In genomic region chr11:121502000-121502860, GRCm38 (mm10) we compare ENCODE assay signal across 19 mouse cellular contexts. TPM values are rescaled to one million over a fixed set of nuclear protein-coding genes. Genes with fewer than 3 reads are reported as not detected.
DNase-seq lines count a peak whose midpoint lies in the region; ATAC-seq and TF ChIP-seq lines count a peak whose summit lies in the region.
"Had no signal": no experiment of that assay in that cellular context is flagged by ENCODE, and none has a peak within 500 bp of the region (broad histone marks: within the 10 kb centered on the region; RNA-seq: fewer than 3 reads in every experiment).

No protein-coding gene starts in this region.

- ATAC-seq in limb, embryonic 14.5 days (ENCODE audit: low FRiP score, low read depth) = peak; percentile 65; the same call in 1 of the 2 replicates
- ATAC-seq: forebrain, postnatal 0 days had no signal

- TF ChIP-seq POLR2A in limb, embryonic 14.5 days (IDR thresholded peaks at IDR 0.05; ENCODE audit: borderline replicate concordance, extremely low read depth, insufficient read depth, insufficient read length) = no peak
- no peak for TF ChIP-seq POLR2A in thymus, adult 2 months (IDR thresholded peaks at IDR 0.05; ENCODE audit: control insufficient read depth, extremely low read depth, insufficient read depth, low read length, poor library complexity)

- no peaks in the 10 kb centered on the region for H3K4me1 ChIP-seq in limb, embryonic 14.5 days (ENCODE audit: control insufficient read depth, insufficient read depth, low read length)
- H3K4me1 ChIP-seq in thymus, adult 2 months (replicated peaks; ENCODE audit: control insufficient read depth, insufficient read depth, low read length) = no peaks in the 10 kb centered on the region
- H3K4me1 ChIP-seq: embryonic facial prominence, embryonic 12.5 days; hindbrain, embryonic 10.5 days; midbrain, embryonic 10.5 days; neural tube, embryonic 12.5 days had no signal

- H3K4me2 ChIP-seq in limb, embryonic 14.5 days (replicated peaks; ENCODE audit: low read depth, low read length, severe bottlenecking) = no peak overlapping the region
- H3K4me2 ChIP-seq: embryonic facial prominence, embryonic 12.5 days; neural tube, embryonic 12.5 days had no signal

- H3K27ac ChIP-seq in layer of hippocampus, adult 2 months = 0 out of 2 replicates have a peak overlapping the region, but pooled peaks have one; percentile 19
- H3K27ac ChIP-seq in limb, embryonic 14.5 days (replicated peaks; ENCODE audit: low read depth, low read length) = peak overlapping the region; percentile 10; the same call in 1 of the 2 replicates
- no peak overlapping the region for H3K27ac ChIP-seq in thymus, adult 2 months (ENCODE audit: control insufficient read depth, insufficient read depth, low read length)
- H3K27ac ChIP-seq: embryonic facial prominence, embryonic 12.5 days; hindbrain, embryonic 10.5 days; left cerebral cortex, adult 2 months; midbrain, embryonic 10.5 days; neural tube, embryonic 12.5 days had no signal

- H3K4me3 ChIP-seq in layer of hippocampus, adult 2 months = no peak overlapping the region
- H3K4me3 ChIP-seq in limb, embryonic 14.5 days (replicated peaks; ENCODE audit: low read length) = no peak overlapping the region
- no peak overlapping the region for H3K4me3 ChIP-seq in thymus, adult 2 months (ENCODE audit: control insufficient read depth, insufficient read depth, low read length)
- H3K4me3 ChIP-seq: embryonic facial prominence, embryonic 12.5 days; hindbrain, embryonic 10.5 days; left cerebral cortex, adult 2 months; midbrain, embryonic 10.5 days; neural tube, embryonic 12.5 days had no signal

- H3K36me3 ChIP-seq in limb, embryonic 14.5 days (ENCODE audit: control insufficient read depth, insufficient read depth, low read length) = peaks cover 19% of the 10 kb centered on the region
- H3K36me3 ChIP-seq in thymus, adult 2 months (ENCODE audit: control insufficient read depth, insufficient read depth, low read length) = peaks cover 17% of the 10 kb centered on the region

- no peaks in the 10 kb centered on the region for H3K27me3 ChIP-seq in limb, embryonic 14.5 days (ENCODE audit: control insufficient read depth, insufficient read depth, low read length)
- no peaks in the 10 kb centered on the region for H3K27me3 ChIP-seq in thymus, adult 2 months (ENCODE audit: control insufficient read depth, insufficient read depth, low read length)
- H3K27me3 ChIP-seq: embryonic facial prominence, embryonic 12.5 days; neural tube, embryonic 12.5 days had no signal

- DNase-seq in layer of hippocampus, adult 2 months (ENCODE audit: low spot score in 2 of 2) = peak in 1 of 2 experiments; percentile 27
- no peak for DNase-seq in layer of hippocampus, adult 11-12 months (ENCODE audit: low spot score)
- peak; percentile 83 for DNase-seq in 3T3-L1 (ENCODE audit: low read depth, low spot score)
- peak; percentile 51 for DNase-seq in Muller cell, postnatal 12 days (ENCODE audit: inconsistent ontology term)
- DNase-seq in limb, embryonic 14.5 days (ENCODE audit: low spot score) = peak; percentile 49
- DNase-seq in urinary bladder, postnatal 10 days (ENCODE audit: low spot score) = no peak
- DNase-seq in thymus, adult 2 months = no peak
- DNase-seq: cerebellum, adult 9-10 months; forebrain, postnatal 0 days; gastrocnemius, postnatal 36 days; kidney, adult 11 months; liver; thymus, postnatal 4 days had no signal

- 47% methylated on average over 4 of the region's 4 CpGs for WGBS in limb, embryonic 14.5 days
- WGBS in thymus, adult 2 months = 85% methylated on average over 4 of the region's 4 CpGs

- no peak overlapping the region for H3K9ac ChIP-seq in limb, embryonic 14.5 days (ENCODE audit: low read depth, low read length, severe bottlenecking)
- H3K9ac ChIP-seq: embryonic facial prominence, embryonic 12.5 days; forebrain, postnatal 0 days; neural tube, embryonic 12.5 days had no signal

- TF ChIP-seq CTCF in layer of hippocampus, adult 2 months (conservative IDR thresholded peaks at IDR 0.05) = no peak
- no peak for TF ChIP-seq CTCF in thymus, adult 2 months (IDR thresholded peaks at IDR 0.05; ENCODE audit: borderline replicate concordance, control insufficient read depth, extremely low read depth, insufficient read depth, low read length, poor library complexity)

- H3K9me3 ChIP-seq in limb, embryonic 14.5 days (ENCODE audit: control insufficient read depth, low read length) = no peaks in the 10 kb centered on the region
- H3K9me3 ChIP-seq: embryonic facial prominence, embryonic 12.5 days; hindbrain, embryonic 10.5 days; midbrain, embryonic 10.5 days; neural tube, embryonic 12.5 days had no signal

RNA-seq across cellular contexts. Expression of gene Zfp750, which starts 16.9 kb away (rescaled TPM):
- total RNA-seq in layer of hippocampus, adult 2 months (2021) = under 1 TPM; 0.20 to 0.25 TPM
- 10.7 and 12.8 TPM in 2 replicates for polyA plus RNA-seq in limb, embryonic 14.5 days (2012; rRNA removed)
- polyA plus RNA-seq in limb, embryonic 14.5 days (2014; fragmentation: Nextera tagmentation; extraction: Ambion mirVana) = 19.7 and 24.0 TPM in 2 replicates
- polyA plus RNA-seq in thymus, adult 2 months (2012; rRNA removed) = 2.3 and 2.4 TPM in 2 replicates
- total RNA-seq: monocyte, adult 5-6 weeks had no signal

RNA-seq across cellular contexts. Expression of gene Tbcd, which starts 50.5 kb away (rescaled TPM):
- total RNA-seq in layer of hippocampus, adult 2 months (2021) = 10 to 100 TPM; 39.5 to 40.3 TPM
- polyA plus RNA-seq in limb, embryonic 14.5 days (2012; rRNA removed) = 43.4 and 45.0 TPM in 2 replicates
- 38.7 and 42.0 TPM in 2 replicates for polyA plus RNA-seq in limb, embryonic 14.5 days (2014; fragmentation: Nextera tagmentation; extraction: Ambion mirVana)
- polyA plus RNA-seq in thymus, adult 2 months (2012; rRNA removed) = 86.5 and 90.0 TPM in 2 replicates

Comparison
In these comparisons a context has a peak if more than half of its experiments do, and no peak if none do; other contexts are left out.
1. DNase-seq: peak in 3T3-L1 (single experiment), Muller cell, postnatal 12 days (single experiment) and limb, embryonic 14.5 days (single experiment); none in layer of hippocampus, adult 11-12 months (single experiment), urinary bladder, postnatal 10 days (single experiment) and thymus, adult 2 months (single experiment).